Mouse (Mus musculus) fibroblast of lung, adult 2 months (primary cell): ENCODE data around the gene Ddx23.

ENCODE experiments used
- DNase-seq: peaks from one replicate; pipeline ENCODE4 v3.0.0-alpha.2; 2011; ENCODE audit warnings: low read depth

Ddx23 gene

DNA sequence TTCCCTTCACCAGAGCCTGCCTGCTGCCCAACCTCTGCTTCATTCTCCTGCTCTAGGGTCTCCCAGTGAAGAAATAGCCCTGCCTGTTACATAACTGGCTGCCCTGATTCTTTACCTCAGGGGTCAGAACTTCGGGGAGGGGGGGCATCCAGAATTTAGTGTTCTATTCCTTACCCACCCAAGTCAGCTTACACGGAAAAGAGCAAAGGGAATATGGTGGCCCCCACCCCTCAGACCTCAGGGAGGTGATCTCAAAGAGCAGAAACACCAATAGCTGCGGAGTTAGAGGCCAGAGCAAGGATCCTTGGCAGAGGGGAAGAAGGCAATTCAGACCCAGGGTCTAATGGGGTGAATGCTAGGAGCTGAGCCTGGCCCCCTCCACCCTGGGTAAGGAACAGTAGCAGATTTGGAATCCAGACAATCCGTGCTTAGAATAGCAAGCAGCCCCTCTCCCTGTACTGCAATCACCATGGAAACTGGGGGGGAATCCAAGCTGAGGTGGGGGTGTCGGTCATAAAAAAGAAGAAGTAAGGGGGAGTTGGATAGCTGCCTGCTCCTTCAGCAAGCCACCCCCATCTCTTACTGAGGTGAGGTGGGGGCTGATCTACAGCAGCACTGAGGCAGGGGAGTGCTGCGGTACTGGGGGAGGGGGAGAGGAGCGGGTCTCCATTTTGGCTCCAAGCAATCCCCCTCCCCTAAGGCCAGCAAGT is 11.7 kb upstream of the Ddx23 start:
- DNase-seq: no peak

GRCm38 (mm10) chr15:98673732-98674131 is 11.0 kb upstream of the Ddx23 start:
- DNase-seq: no peak

DNA sequence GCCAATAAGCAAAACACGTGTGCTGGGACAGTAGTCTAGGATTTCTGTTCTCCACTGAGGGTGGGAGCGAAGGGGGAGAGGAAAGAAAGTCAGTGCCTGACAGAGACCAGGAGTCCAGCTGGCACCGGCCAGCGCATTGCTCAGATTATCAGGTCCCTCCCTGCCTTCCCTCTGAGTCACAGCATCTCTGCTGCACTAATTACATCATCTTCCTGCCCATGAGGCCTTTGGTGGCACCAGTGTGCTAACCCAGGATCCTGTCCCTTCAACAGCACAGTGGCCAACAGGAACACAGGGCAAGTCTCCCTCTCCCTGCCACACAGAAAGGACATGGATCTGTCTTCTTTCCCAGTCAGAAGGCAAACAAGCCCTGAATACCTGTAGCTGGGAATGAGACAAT is 9.9 kb upstream of the Ddx23 start:
- peak; percentile 24 for DNase-seq

DNA sequence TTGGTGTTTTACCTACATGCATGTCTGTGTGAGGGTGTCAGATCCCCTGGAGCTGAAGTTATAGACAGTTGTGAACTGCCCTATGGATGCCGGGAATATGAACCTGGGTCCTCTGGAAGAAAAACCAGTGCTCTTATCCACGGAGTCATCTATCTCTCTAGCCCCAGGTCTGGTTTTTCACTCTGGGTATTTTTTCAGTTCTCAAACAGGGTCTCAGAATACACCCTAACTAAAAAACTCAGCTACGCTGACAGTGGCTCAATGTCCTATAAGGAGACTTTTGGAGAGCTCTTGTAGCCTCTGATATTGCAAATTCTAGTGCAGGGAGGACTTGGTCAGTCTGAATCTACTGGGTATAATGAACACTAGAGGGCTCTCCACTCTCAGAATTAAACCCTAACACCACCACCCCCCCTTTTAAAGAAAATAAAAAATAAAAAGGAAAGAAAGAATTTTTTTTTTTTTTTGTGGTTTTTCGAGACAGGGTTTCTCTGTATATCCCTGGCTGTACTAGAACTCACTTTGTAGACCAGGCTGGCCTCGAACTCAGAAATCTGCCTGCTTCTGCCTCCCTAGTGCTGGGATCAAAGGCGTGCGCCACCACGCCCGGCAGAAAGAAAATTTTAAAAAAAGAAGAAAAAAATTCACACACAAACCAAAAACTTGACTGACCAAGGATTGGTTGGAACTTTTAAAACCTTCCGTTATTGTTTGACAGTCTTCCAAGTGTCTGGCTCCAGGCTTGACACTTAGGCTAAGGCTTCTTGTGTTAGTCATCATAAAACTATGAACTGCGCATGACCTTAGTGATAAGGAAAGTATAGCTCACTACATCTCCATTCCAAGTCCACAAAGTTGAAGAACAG is 1.6 kb upstream of the Ddx23 start:
- no peak for DNase-seq

GRCm38 (mm10) chr15:98662198-98662566 is 512 bp downstream of the Ddx23 start:
- DNase-seq: peak; percentile 24

GRCm38 (mm10) chr15:98656982-98657751 is 5.5 kb downstream of the Ddx23 start:
- DNase-seq: no peak

- no peak for DNase-seq
These were observed 10.5 kb downstream of the Ddx23 start for GRCm38 (mm10) chr15:98652174-98652573.

DNA sequence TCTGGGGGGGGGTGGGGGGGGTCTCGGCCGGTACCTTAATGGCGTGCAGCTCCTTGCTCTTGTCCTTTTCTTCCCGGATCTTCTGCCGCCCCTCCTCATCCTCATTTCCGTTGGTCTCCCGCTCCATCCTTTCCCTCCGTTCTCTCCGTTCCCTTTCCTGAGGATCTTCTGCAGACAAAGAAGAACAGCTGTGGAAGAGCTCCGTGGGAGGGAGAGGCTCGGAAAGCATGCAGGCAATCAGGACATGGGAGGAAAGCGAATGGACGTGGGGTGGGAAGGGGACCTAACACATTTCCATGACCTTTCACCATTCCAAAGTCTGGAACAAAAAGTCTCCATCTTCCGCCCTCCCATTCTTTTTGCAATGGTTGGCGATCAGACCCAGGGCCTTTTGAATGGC is 11.3 kb downstream of the Ddx23 start:
- no peak for DNase-seq

GRCm38 (mm10) chr15:98648071-98648470 is 14.6 kb downstream of the Ddx23 start:
- DNase-seq: no peak

DNA sequence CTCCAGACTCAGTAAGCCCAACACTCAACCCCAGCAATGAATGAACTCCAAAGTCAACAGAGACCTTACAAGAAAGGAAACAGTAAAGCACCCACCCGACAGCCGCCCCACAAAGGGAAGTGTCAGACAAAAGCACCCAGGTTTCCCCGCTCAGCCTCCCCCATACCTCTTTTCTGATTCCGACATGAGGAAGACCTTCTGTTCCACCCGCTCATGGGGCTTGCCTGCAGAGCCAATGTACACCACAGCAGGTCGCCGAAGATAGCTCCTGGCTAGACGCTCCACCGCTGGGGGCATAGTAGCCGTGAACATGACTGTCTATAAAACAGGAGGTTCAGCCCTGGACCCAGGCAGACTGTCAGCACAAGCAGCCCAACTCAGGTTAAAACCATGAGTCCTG is 15.4 kb downstream of the Ddx23 start:
- DNase-seq: no peak

DNA sequence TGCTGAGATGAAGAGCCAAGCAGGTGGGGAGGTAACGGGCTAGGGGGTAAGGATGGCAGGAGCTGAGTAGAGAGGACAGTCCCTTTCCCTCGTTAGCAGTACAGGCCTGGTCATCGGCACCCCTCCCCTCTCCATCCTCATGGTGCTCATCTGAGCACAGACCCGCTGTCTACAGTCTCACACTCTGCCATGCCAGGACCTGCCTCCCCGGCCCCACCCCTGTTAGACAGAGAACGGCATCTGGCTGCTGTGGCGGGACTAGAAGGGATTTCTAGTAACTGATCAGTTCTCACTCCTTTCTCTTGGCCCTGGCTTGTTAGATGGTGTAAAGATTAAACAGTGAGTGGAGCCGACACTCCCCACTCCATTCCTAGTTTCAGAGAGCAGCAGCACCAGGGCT is 16.0 kb downstream of the Ddx23 start:
- DNase-seq: no peak

DNA sequence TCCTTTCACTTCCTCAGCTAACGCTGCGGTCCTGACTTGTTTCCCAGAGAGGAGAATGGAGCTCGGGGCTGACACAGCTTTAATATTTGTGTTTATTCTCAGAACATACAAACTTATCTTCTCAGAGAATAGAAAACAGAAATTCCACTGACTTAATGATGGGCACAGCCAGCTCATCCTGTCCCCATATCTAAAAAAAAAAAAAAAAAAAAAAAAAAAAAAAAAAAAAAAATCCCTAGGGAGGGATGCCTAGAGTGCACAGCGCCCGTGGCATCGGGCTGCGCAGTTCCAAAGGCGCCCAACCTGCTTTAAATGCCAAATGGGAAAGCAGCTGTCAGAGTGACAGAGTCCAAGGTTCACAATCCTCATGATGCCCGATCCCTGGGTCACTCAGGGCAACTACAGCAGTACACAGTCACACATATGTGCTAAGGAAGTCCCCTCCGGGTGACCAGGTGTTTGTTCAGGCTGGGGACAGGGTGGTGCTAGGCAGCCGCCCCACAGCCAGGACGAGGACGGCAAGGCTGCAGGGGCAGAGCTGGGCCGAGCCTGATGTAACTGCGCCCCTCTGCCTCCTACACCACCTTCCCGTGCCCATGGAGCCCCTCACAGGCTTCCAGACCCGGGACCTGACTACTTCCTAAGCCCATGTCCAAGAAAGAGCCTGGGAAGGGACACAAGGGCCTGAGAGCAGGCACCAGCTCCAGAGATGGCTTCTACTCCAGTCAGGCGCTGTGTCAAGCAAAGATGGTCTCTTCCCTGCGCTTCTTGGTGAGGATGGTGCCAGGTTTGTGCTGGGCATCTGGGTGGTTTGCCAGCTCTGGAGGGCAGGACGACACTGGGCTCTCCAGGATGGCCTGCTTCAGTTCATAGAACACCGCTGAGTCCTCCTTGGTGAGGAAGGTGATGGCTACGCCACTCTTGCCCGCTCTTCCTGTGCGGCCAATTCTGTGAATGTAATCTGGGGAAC is 17.4 kb downstream of the Ddx23 start:
- DNase-seq: no peak

- DNase-seq: no peak
These were observed 18.3 kb downstream of the Ddx23 start for GRCm38 (mm10) chr15:98644406-98644805.

GRCm38 (mm10) chr15:98640157-98640556 is 22.5 kb downstream of the Ddx23 start:
- DNase-seq: no peak

DNA sequence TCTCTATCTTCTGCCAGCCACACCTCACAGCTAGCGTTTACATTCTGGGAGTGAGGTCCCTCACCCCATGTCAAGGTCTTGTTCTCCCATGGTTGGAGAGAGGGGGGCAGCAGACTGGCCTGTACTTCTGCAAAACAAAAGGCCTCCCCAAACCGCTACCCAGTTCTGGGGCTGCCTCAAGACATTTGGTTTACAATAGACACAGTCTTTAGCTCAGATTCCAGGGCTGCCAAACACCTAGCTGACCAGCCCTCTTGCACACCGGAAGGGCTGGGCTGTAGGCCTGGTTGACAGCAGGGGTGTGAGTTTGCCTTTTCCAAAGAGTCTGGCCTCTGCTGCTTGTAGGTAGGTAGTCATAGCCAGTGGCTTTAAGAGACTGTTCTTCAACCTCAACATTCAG is 25.5 kb downstream of the Ddx23 start:
- DNase-seq: no peak

DNA sequence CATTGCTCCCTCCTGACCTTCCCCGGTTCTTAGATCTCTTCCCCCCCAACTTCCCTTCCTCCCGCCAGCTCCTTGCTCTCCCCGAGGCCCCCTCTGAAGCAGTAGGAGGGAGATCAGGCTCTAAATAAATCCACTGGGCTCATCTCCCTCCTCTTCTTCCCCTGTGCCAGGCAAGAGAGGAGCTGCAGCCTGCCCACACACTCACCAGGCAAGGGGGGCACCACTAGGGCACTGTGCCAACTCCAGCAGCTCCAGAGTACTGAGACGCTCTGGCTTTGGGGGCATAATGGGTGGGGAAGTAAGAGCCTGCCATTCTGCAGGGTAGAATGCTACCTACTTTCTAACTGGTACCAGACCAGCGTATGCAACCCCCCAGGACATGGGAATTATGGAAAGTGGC is 26.2 kb downstream of the Ddx23 start:
- DNase-seq: no peak

DNA sequence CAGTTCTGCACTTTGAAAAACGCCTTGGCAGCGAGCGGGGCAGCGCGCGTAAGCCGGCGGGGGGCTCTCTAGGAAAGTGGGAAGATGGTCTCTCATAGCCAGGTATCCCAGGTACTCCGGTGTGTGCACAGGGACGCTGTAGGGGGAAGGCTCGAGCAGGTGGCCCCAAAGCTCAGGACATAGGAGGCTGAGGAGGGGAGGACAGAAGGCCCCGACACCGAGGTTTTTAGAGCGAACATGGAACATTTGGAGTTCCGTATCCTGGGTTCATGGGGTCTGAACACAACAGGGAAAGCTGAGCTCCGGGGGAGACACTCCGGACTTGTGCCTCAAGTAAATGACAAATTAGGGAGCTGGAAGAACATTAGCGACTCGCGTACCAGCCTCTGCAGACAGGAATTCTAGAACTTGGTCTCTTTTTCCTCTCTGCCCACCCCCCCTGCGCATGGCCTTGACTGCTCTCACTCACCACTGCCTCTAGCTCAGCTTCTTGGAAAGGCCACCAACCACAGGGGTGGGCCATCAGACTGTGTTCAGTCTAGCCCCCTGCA is 27.3 kb downstream of the Ddx23 start:
- DNase-seq: no peak

DNA sequence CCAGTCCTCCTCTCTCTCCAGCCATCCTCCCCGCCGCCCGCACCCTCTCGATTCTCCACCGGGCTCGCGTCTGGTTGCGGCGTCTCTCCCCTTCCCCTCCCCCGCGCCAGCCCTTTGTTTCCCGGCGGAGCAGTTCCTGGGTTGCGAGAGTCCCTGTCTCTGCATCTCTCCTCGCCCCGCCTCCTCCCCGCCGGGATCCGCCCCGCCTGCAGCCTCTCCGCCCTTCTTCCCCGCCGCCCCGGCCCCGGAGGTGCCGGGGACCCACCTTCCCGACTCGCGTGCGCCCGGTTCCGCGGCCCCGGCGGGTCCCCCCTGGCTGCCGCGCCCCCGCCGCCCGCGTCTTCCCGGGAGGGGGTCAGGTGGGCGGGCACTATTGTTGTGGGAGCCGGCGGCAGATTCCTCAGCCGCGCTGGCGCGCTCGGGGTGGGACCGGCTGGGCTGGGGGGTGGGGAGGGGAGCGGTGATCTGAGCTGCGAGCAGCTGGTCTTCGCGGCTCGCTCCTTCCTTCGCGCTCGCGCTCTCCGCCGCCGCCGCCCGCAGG is 28.1 kb downstream of the Ddx23 start:
- no peak for DNase-seq

- no peak for DNase-seq
These were observed 28.7 kb downstream of the Ddx23 start for GRCm38 (mm10) chr15:98633822-98634470.

- DNase-seq: no peak
These were observed 29.8 kb downstream of the Ddx23 start for GRCm38 (mm10) chr15:98632921-98633320.
